Mouse (Mus musculus) left cerebral cortex, adult 11 months (tissue): ENCODE measurements around the gene Dlx3.

Source experiments
- DNase-seq: peaks from one replicate; pipeline ENCODE4 v3.0.0; 2022; ENCODE audit warnings: low spot score

The Dlx3 gene

GRCm38 (mm10) chr11:95119990-95120632, at the start of gene Dlx3:
Gene Dlx3, plus strand, starts transcription at chr11:95120119.
- DNase-seq = no peak

- no peak for DNase-seq
Measured at GRCm38 (mm10) chr11:95070140-95071107, 49.5 kb upstream of the Dlx3 start.

- no peak for DNase-seq
Measured at GRCm38 (mm10) chr11:95071266-95071665, 48.7 kb upstream of the Dlx3 start.

GRCm38 (mm10) chr11:95072136-95072535, 47.8 kb upstream of the Dlx3 start:
- DNase-seq = no peak

- DNase-seq = no peak
Measured at GRCm38 (mm10) chr11:95072804-95073203, 47.1 kb upstream of the Dlx3 start.

- DNase-seq = no peak
Measured at GRCm38 (mm10) chr11:95073835-95074234, 46.1 kb upstream of the Dlx3 start.

- DNase-seq = no peak
Measured at GRCm38 (mm10) chr11:95074694-95075093, 45.2 kb upstream of the Dlx3 start.

- no peak for DNase-seq
Measured at GRCm38 (mm10) chr11:95075197-95076040, 44.5 kb upstream of the Dlx3 start.

- peak; percentile 33 for DNase-seq
Measured at GRCm38 (mm10) chr11:95076041-95076535, 43.8 kb upstream of the Dlx3 start.

GRCm38 (mm10) chr11:95076536-95077111, 43.3 kb upstream of the Dlx3 start, which contains the start of gene Itga3:
Gene Itga3, minus strand, starts transcription at chr11:95076801.
- peak; percentile 21 for DNase-seq

- no peak for DNase-seq
Measured at GRCm38 (mm10) chr11:95077956-95078355, 42.0 kb upstream of the Dlx3 start.

- no peak for DNase-seq
Measured at GRCm38 (mm10) chr11:95079256-95079875, 40.6 kb upstream of the Dlx3 start.

- DNase-seq = no peak
Measured at GRCm38 (mm10) chr11:95080783-95081182, 39.1 kb upstream of the Dlx3 start.

- no peak for DNase-seq
Measured at GRCm38 (mm10) chr11:95082896-95083295, 37.0 kb upstream of the Dlx3 start.

- DNase-seq = no peak
Measured at GRCm38 (mm10) chr11:95084175-95084574, 35.7 kb upstream of the Dlx3 start.

GRCm38 (mm10) chr11:95084811-95085382, 35.0 kb upstream of the Dlx3 start:
- DNase-seq = no peak

- no peak for DNase-seq
Measured at GRCm38 (mm10) chr11:95085710-95086109, 34.2 kb upstream of the Dlx3 start.

GRCm38 (mm10) chr11:95086229-95086628, 33.7 kb upstream of the Dlx3 start:
- DNase-seq = no peak

GRCm38 (mm10) chr11:95087301-95088228, 32.4 kb upstream of the Dlx3 start:
- DNase-seq = no peak

- no peak for DNase-seq
Measured at GRCm38 (mm10) chr11:95088286-95088685, 31.6 kb upstream of the Dlx3 start.
